Mouse (Mus musculus) liver, embryonic 13.5 days (tissue): ENCODE results near the gene Sfn. TPM values are rescaled to one million over a fixed set of nuclear protein-coding genes. Genes with fewer than 3 reads are reported as not detected.

Experiments used
- ATAC-seq: fragments of 200-750 bp; cut with Nextera tagmentation; 2 replicates; pipeline ENCODE4 v1.8.0; 2017; ENCODE audit warnings: low read depth, mild to moderate bottlenecking, moderate number of reproducible peaks, moderate library complexity
- DNase-seq: peaks from one replicate; pipeline ENCODE4 v3.0.0; 2022
- H3K27ac ChIP-seq: fragments of 300-500 bp; sonication (generic); 2 replicates; pipeline ENCODE4 v1.5.1; 2015; ENCODE audit warnings: moderate library complexity, mild to moderate bottlenecking, inconsistent platforms
- H3K27me3 ChIP-seq: fragments of 300-500 bp; sonication (generic); 2 replicates; pipeline ENCODE4 v1.6.1; 2015; ENCODE audit warnings: mild to moderate bottlenecking, inconsistent platforms
- H3K36me3 ChIP-seq: fragments of 300-500 bp; sonication (generic); 2 replicates; pipeline ENCODE4 v1.6.1; 2015; ENCODE audit warnings: mild to moderate bottlenecking, inconsistent platforms
- H3K4me1 ChIP-seq: fragments of 300-500 bp; sonication (generic); replicated peaks from 2 replicates; pipeline ENCODE4 v1.6.1; 2015; ENCODE audit warnings: inconsistent platforms
- H3K4me2 ChIP-seq: fragments of 300-500 bp; sonication (generic); 2 replicates; pipeline ENCODE4 v1.6.1; 2015; ENCODE audit warnings: inconsistent platforms, mild to moderate bottlenecking, moderate library complexity
- H3K4me3 ChIP-seq: fragments of 300-500 bp; sonication (generic); replicated peaks from 2 replicates; pipeline ENCODE4 v1.5.1; 2015; ENCODE audit warnings: mild to moderate bottlenecking, inconsistent platforms
- H3K9ac ChIP-seq: fragments of 300-500 bp; sonication (generic); 2 replicates; pipeline ENCODE4 v1.6.1; 2015; ENCODE audit warnings: mild to moderate bottlenecking, inconsistent platforms
- H3K9me3 ChIP-seq: fragments of 300-500 bp; sonication (generic); replicated peaks from 2 replicates; pipeline ENCODE4 v1.6.1; 2016; ENCODE audit warnings: inconsistent platforms
- WGBS: fragments of 180-500 bp; shearing (Covaris S2); methylation state at CpG from one replicate; pipeline ENCODE4 v1.1.7; 2015; ENCODE audit not compliant: insufficient replicate concordance; 5-methylcytosine and 5-hydroxymethylcytosine counted together
- polyA plus RNA-seq: library from polyadenylated mRNA; unstranded; fragments of >200 nt; fragmentation: Nextera tagmentation; extraction: Ambion mirVana; gene quantifications from 2 replicates; pipeline ENCODE4 v1.2.1, GENCODE M21; 2015

The Sfn gene
- polyA plus RNA-seq, 1 experiment from 2014 or later = 0.77 TPM

DNA sequence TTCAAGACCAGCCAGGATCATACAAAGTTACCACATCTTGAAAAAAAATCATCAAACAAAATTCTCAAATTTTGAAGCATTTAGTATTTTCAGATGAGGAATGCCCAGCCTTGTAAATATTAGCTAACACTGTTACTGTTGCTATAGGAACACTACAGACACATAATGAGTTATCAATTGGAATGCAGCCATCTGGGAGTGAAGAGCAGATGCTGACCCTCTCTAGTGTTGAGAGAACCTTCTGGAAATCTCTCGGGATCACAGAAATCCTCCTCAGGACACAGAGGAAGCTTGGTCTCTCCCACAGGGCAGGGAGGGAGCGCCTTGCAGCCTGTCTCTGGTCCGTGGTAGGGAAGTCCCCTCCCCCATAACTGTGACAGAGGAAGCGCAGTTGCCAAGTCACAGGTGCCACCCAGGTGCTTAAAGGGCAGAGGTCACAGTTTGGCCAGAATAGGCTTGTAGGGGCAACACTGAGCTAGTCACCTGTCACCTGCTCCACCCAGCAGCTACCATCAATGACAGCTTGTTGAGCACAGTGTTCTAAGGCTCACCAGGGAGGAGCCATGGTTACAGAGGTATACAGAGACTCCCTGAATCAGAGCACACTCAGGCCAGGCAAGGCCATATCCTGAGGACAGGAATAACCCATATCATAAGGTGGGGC lies 17.6 kb upstream of the Sfn start:
- Histone ChIP-seq H3K27ac (no peak overlapping the region), H3K27me3 (no peaks in the 10 kb centered on the region), H3K4me3 (no peak overlapping the region), H3K4me2 (no peak overlapping the region), H3K9me3 (no peaks in the 10 kb centered on the region), H3K36me3 (peaks cover 4% of the 10 kb centered on the region; the same call in 1 of the 2 replicates), H3K4me1 (peaks cover 40% of the 10 kb centered on the region), H3K9ac (no peak overlapping the region)
- DNase-seq (no peak), ATAC-seq (peak; percentile 9; the same call in 1 of the 2 replicates)
- 61% methylated on average over 4 of the region's 4 CpGs for WGBS

DNA sequence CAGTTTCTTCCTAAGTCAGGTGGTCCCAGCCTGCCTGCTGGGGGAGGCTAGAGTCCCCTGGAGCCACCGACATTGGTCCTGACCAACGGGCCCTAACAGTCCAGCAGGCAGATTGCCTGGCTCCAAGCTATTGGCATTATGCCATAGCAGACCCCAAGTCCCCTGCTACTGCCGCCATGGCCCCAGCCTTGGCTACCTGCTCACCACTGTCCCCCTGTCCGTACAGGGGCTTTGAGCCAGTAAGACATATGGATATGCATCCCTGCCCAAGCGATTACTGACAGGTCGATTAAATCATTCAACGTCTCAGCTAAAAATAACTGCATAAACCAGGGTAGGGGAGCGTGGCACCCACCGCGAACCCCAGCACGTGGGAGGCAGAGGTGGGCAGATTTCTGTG lies 16.0 kb upstream of the Sfn start:
- ATAC-seq = no peak
- Histone ChIP-seq H3K4me3 (no peak overlapping the region), H3K36me3 (peaks cover under 1% of the 10 kb centered on the region; the same call in 1 of the 2 replicates), H3K4me2 (no peak overlapping the region), H3K9ac (no peak overlapping the region), H3K4me1 (peaks cover 30% of the 10 kb centered on the region), H3K27me3 (no peaks in the 10 kb centered on the region), H3K9me3 (no peaks in the 10 kb centered on the region), H3K27ac (no peak overlapping the region)
- no peak for DNase-seq
- 89% methylated on average over 11 of the region's 11 CpGs for WGBS

DNA sequence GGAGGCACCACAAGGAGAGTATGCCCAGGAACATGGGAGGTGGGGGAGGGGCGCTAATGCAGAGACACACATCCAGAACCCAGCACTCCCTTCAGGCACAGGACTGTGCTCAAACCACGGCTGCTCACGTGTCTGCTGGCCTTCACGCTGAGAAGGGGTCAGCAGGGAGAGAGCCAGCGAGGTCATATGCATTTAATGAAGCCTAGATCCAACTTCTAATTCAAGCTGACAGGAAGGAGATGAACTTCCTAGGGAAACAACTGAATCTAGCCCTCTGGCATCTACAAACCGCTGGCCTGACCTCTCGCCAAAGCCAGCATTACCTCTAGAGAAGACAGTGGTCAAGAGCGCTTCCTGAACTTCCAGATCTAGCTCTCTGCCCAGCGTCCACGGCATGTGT lies 13.4 kb upstream of the Sfn start:
- no peak for DNase-seq
- Histone ChIP-seq H3K9ac (no peak overlapping the region), H3K27ac (no peak overlapping the region), H3K36me3 (peaks cover 14% of the 10 kb centered on the region), H3K4me2 (no peak overlapping the region), H3K9me3 (0 out of 2 replicates have a peak, but pooled peaks cover 4% of the 10 kb centered on the region), H3K4me1 (peaks cover 31% of the 10 kb centered on the region), H3K27me3 (no peaks in the 10 kb centered on the region), H3K4me3 (no peak overlapping the region)
- 57% methylated on average over 10 of the region's 10 CpGs for WGBS
- no peak for ATAC-seq

DNA sequence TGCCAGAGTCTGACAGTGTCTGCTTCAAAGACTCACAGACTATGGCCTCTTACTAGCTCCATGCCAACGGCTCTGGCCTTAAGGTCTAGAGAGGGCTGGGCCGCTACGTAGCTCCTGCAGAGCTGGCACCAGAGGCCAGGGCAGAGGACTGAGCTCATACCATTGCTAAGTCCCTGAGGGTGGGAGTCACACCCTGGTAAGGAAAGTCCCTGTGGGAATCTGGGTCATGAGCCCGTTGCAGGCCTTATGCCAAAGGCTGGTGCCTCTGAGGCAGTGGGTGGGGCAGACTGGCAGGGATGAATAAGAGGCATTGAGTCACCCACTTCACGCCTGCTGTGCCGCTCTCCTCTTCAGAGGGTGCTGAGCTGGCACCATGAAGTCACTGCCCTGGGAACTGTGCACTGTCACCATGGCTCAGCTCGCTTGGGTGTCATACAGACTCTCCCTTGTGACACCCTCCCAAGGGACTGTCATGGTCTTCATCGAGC lies 12.3 kb upstream of the Sfn start:
- Histone ChIP-seq H3K9me3 (0 out of 2 replicates have a peak, but pooled peaks cover 4% of the 10 kb centered on the region), H3K4me2 (no peak overlapping the region), H3K9ac (no peak overlapping the region), H3K27ac (no peak overlapping the region), H3K27me3 (no peaks in the 10 kb centered on the region), H3K4me1 (peaks cover 30% of the 10 kb centered on the region), H3K4me3 (no peak overlapping the region), H3K36me3 (peaks cover 14% of the 10 kb centered on the region)
- 79% methylated on average over 8 of the region's 8 CpGs for WGBS
- ATAC-seq = no peak
- no peak for DNase-seq

DNA sequence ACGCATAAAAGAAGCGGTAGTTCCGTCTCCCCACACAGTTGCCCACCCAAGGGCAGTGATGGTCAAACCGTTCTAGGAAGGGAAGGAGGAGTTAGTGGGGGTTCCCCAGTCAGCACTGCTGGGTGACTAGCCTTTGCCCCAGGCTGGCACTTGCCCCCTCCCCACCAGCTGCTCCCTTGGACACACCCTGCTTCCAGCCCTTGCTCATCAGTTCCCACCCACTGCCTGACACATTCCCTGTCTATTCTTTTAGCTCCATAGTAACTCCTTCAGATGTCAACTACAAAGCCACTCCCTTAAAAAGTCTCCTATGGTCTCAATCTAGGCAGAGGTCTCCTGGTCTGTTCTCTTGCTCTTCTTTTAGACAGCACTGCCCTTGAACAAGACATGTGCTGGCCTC lies 11.9 kb upstream of the Sfn start:
- peaks cover 14% of the 10 kb centered on the region for H3K36me3 ChIP-seq
- 74% methylated on average over 4 of the region's 4 CpGs for WGBS
- no peak overlapping the region for H3K27ac ChIP-seq
- H3K9ac ChIP-seq = no peak overlapping the region
- peaks cover 30% of the 10 kb centered on the region for H3K4me1 ChIP-seq
- ATAC-seq = no peak
- no peak for DNase-seq
- H3K4me2 ChIP-seq = no peak overlapping the region
- no peaks in the 10 kb centered on the region for H3K27me3 ChIP-seq
- H3K9me3 ChIP-seq = 0 out of 2 replicates have a peak, but pooled peaks cover 4% of the 10 kb centered on the region
- H3K4me3 ChIP-seq = no peak overlapping the region

DNA sequence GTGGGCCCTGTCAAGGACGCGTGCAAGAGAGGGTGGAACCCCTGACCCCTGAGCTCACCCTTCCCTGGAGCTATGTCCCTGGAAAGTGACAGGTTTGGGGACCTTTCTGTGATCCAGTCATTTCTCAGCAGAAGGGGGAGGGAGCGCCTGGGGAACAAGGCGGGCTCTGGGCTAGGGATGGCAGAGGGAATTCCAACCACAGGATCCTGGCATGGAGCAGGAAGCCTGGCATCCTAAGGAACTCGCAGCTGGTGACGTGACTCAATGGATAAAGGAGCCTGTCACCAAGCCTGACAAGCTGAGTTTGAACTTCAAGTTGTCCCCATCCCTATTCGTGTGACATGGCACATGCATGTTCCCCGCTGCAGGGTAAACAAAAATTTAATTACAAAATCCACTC lies 11.1 kb upstream of the Sfn start:
- DNase-seq (no peak), ATAC-seq (no peak)
- H3K4me3 ChIP-seq = no peak overlapping the region
- peaks cover 19% of the 10 kb centered on the region for H3K36me3 ChIP-seq
- H3K9ac ChIP-seq = no peak overlapping the region
- H3K27ac ChIP-seq = no peak overlapping the region
- 83% methylated on average over 8 of the region's 8 CpGs for WGBS
- no peaks in the 10 kb centered on the region for H3K27me3 ChIP-seq
- no peak overlapping the region for H3K4me2 ChIP-seq
- peaks cover 30% of the 10 kb centered on the region for H3K4me1 ChIP-seq
- 0 out of 2 replicates have a peak, but pooled peaks cover 4% of the 10 kb centered on the region for H3K9me3 ChIP-seq

DNA sequence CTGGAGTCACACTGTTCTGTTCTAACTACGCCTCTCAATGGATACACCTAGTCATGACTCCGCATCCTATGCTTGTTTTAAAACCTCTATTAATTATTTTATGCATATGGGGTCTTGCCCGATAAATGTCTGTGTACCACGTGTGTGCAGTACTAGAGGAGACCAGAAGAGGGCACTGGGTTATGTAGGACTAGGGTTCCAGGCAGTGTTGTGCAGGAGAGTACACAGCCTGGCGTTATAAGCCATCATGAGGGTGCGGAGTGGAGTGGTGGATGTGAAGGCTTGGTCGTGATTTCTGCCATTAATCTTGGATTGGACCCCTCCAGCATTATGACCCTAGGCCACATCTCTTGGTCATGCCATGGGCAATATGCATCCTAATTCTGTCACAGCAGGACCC lies 10.4 kb upstream of the Sfn start:
- Histone ChIP-seq H3K9me3 (0 out of 2 replicates have a peak, but pooled peaks cover 4% of the 10 kb centered on the region), H3K27me3 (no peaks in the 10 kb centered on the region), H3K4me1 (peaks cover 30% of the 10 kb centered on the region), H3K27ac (no peak overlapping the region), H3K36me3 (peaks cover 20% of the 10 kb centered on the region), H3K4me3 (no peak overlapping the region), H3K4me2 (no peak overlapping the region), H3K9ac (no peak overlapping the region)
- WGBS = 86% methylated on average over 7 of the region's 7 CpGs
- no peak for ATAC-seq
- no peak for DNase-seq

DNA sequence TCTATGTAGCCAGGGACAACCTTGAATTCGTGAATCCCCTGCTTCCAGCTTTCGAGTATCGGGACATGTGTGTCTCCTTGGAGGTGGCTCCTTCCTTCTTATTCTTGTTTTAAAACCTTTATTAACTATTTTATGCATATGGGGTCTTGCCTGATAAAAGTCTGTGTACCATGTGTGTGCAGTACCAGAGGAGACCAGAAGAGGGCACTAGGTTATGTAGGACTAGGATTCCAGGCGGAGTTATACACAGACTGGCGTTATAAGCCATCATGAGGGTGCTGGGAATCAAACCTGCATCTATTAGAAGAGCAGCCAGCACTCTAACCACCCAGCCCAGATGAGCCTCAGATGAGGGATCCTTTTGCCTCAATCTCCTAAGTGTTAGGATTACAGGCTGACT lies 9.8 kb upstream of the Sfn start:
- 84% methylated on average over 5 of the region's 5 CpGs for WGBS
- H3K4me1 ChIP-seq = peaks cover 27% of the 10 kb centered on the region
- DNase-seq (no peak), ATAC-seq (no peak)
- H3K27ac ChIP-seq = no peak overlapping the region
- peaks cover 20% of the 10 kb centered on the region for H3K36me3 ChIP-seq
- no peak overlapping the region for H3K4me2 ChIP-seq
- no peak overlapping the region for H3K4me3 ChIP-seq
- no peak overlapping the region for H3K9ac ChIP-seq
- no peaks in the 10 kb centered on the region for H3K27me3 ChIP-seq
- 0 out of 2 replicates have a peak, but pooled peaks cover 4% of the 10 kb centered on the region for H3K9me3 ChIP-seq

DNA sequence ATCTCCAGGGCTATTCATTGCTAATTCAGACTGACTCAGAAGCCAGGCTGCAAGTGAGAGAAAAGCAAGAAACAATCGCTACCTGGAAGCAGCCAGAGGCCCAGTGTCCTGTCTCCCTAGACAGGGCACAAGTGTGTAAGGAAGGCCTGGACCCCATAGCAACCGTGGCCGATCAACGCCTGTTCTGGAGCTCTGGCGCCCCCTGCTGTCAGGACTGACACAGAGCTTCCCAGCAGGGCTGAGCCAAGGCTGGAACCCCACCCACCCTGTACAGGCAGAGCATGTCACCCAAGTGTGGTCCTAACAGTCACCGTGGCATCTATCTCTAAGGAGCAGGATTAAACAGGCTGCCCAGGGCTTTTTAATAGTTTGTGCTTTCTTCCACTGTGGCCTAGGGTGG lies 7.8 kb upstream of the Sfn start:
- Histone ChIP-seq H3K4me3 (no peak overlapping the region), H3K27me3 (no peaks in the 10 kb centered on the region), H3K9me3 (0 out of 2 replicates have a peak, but pooled peaks cover 4% of the 10 kb centered on the region), H3K4me1 (peaks cover 21% of the 10 kb centered on the region), H3K4me2 (no peak overlapping the region), H3K27ac (no peak overlapping the region), H3K9ac (no peak overlapping the region), H3K36me3 (peaks cover 20% of the 10 kb centered on the region)
- WGBS = 9% methylated on average over 6 of the region's 6 CpGs
- ATAC-seq (peak; percentile 61), DNase-seq (peak; percentile 61)

DNA sequence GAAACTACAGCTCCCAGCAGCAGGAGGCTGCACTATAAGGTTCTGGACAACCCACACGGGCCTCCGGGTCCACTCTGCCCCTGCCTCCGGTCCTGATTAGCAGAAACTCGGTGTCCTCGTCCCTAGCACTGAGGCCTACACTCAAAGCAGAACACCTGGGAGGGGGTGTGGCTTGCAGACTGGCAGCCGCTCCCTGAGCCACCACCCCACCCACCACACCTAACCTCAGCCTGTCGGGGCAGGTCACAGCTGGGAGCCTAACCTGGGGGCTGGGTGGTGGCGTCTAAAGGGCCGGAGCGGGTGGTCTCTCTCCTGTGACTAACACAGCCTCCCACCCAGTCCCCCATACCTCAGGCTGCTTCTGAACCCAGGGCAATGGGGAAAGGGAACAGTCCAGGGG lies 5.3 kb upstream of the Sfn start:
- Histone ChIP-seq H3K9ac (no peak overlapping the region), H3K4me2 (no peak overlapping the region), H3K36me3 (peaks cover 15% of the 10 kb centered on the region), H3K27me3 (peaks cover 10% of the 10 kb centered on the region), H3K9me3 (0 out of 2 replicates have a peak, but pooled peaks cover 4% of the 10 kb centered on the region), H3K27ac (no peak overlapping the region), H3K4me3 (no peak overlapping the region), H3K4me1 (peaks cover 22% of the 10 kb centered on the region)
- DNase-seq (no peak), ATAC-seq (no peak)
- WGBS = 68% methylated on average over 10 of the region's 10 CpGs

DNA sequence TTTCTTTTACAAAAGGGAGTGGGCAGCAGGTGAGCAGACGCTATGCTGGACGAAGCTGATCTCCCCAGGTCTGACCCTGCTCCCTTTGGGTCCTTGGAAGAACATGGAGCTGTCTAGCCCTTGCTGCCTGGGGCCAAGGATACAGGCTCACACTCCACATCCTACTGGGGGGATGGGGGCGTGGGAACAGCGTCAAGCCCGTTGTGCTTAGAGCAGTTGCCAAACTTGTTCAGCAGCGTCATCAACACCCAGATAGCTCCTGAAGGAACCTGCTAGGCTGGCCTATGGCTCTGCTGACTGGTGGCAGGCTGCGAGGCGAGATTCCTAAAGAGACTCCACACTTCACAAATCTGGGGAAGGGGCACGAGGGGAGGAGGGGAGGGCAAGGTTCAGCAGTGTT lies 3.4 kb upstream of the Sfn start:
- H3K9me3 ChIP-seq = no peaks in the 10 kb centered on the region
- peaks cover 30% of the 10 kb centered on the region for H3K27me3 ChIP-seq
- DNase-seq (no peak), ATAC-seq (no peak)
- WGBS = 72% methylated on average over 9 of the region's 9 CpGs
- peaks cover 8% of the 10 kb centered on the region for H3K36me3 ChIP-seq
- H3K4me3 ChIP-seq = no peak overlapping the region
- H3K4me1 ChIP-seq = peaks cover 20% of the 10 kb centered on the region
- H3K4me2 ChIP-seq = no peak overlapping the region
- no peak overlapping the region for H3K9ac ChIP-seq
- no peak overlapping the region for H3K27ac ChIP-seq

DNA sequence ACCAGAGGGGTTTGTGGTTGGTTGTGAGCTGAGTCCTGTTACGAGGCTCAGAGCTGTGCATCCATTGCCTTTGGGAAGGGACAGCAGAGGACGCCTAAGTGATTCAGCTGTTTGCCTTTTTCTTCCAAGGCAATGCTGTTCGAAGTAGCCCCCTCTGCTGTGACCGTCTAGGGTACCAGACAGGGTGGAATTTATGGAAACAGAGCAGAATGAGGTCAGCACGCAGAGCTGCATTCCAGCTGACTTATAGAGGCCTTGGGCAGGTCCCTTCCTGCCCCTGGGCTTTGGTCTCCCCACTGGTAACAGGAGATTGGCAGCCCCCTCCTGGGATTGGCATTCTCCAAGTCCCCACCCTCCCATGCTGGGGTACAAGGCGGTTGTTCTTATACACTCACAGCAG lies 2.9 kb upstream of the Sfn start:
- WGBS = 73% methylated on average over 6 of the region's 6 CpGs
- peaks cover 20% of the 10 kb centered on the region for H3K4me1 ChIP-seq
- no peak overlapping the region for H3K27ac ChIP-seq
- no peak for ATAC-seq
- H3K36me3 ChIP-seq = peaks cover 8% of the 10 kb centered on the region
- DNase-seq = no peak
- no peak overlapping the region for H3K4me2 ChIP-seq
- H3K4me3 ChIP-seq = no peak overlapping the region
- peaks cover 35% of the 10 kb centered on the region for H3K27me3 ChIP-seq
- H3K9ac ChIP-seq = no peak overlapping the region
- no peaks in the 10 kb centered on the region for H3K9me3 ChIP-seq
